Comparison of ENCODE assay signal across 21 mouse cellular contexts in genomic region chr11:60873101-60873500, GRCm38 (mm10). TPM values are rescaled to one million over a fixed set of nuclear protein-coding genes. Genes with fewer than 3 reads are reported as not detected.
DNase-seq lines count a peak whose midpoint lies in the region; ATAC-seq and TF ChIP-seq lines count a peak whose summit lies in the region.
"Had no signal": no experiment of that assay in that cellular context is flagged by ENCODE, and none has a peak within 500 bp of the region (broad histone marks: within the 10 kb centered on the region; RNA-seq: fewer than 3 reads in every experiment).

No protein-coding gene starts in this region.

- peaks cover 91% of the 10 kb centered on the region for H3K4me1 ChIP-seq in heart, embryonic 13.5 days
- H3K4me1 ChIP-seq in heart, adult 2 months (ENCODE audit: control insufficient read depth, insufficient read depth, low read length): peaks cover 38% of the 10 kb centered on the region
- peaks cover 38% of the 10 kb centered on the region for H3K4me1 ChIP-seq in midbrain, embryonic 15.5 days
- peaks cover 23% of the 10 kb centered on the region for H3K4me1 ChIP-seq in midbrain, embryonic 16.5 days (ENCODE audit: control insufficient read depth, insufficient read depth, low read length)
- H3K4me1 ChIP-seq in stomach, embryonic 16.5 days (ENCODE audit: control insufficient read depth, insufficient read depth, low read length): peaks cover 48% of the 10 kb centered on the region
- H3K4me1 ChIP-seq in forebrain, embryonic 13.5 days: peaks cover 38% of the 10 kb centered on the region

- no peak overlapping the region for H3K4me3 ChIP-seq in heart, embryonic 13.5 days
- H3K4me3 ChIP-seq in heart, adult 2 months: no peak overlapping the region
- H3K4me3 ChIP-seq in midbrain, embryonic 15.5 days: no peak overlapping the region
- H3K4me3 ChIP-seq in midbrain, embryonic 16.5 days (ENCODE audit: low read depth, low read length): no peak overlapping the region
- H3K4me3 ChIP-seq in stomach, embryonic 16.5 days (replicated peaks; ENCODE audit: low read length): no peak overlapping the region
- no peak overlapping the region for H3K4me3 ChIP-seq in forebrain, embryonic 13.5 days
- H3K4me3 ChIP-seq: embryonic facial prominence, embryonic 15.5 days; forebrain, embryonic 10.5 days; hindbrain, embryonic 15.5 days; limb, embryonic 12.5 days; midbrain, embryonic 10.5 days; neural tube, embryonic 15.5 days had no signal

- no peaks in the 10 kb centered on the region for H3K27me3 ChIP-seq in heart, embryonic 13.5 days (replicated peaks)
- H3K27me3 ChIP-seq in heart, adult 2 months (ENCODE audit: control insufficient read depth, insufficient read depth, low read length): no peaks in the 10 kb centered on the region
- no peaks in the 10 kb centered on the region for H3K27me3 ChIP-seq in midbrain, embryonic 15.5 days (replicated peaks)
- H3K27me3 ChIP-seq in midbrain, embryonic 16.5 days (ENCODE audit: control insufficient read depth, insufficient read depth, low read depth, low read length): no peaks in the 10 kb centered on the region
- no peaks in the 10 kb centered on the region for H3K27me3 ChIP-seq in stomach, embryonic 16.5 days (ENCODE audit: control insufficient read depth, insufficient read depth, low read length)
- no peaks in the 10 kb centered on the region for H3K27me3 ChIP-seq in forebrain, embryonic 13.5 days
- H3K27me3 ChIP-seq: embryonic facial prominence, embryonic 15.5 days; hindbrain, embryonic 15.5 days; limb, embryonic 12.5 days; neural tube, embryonic 15.5 days had no signal

- no peaks in the 10 kb centered on the region for H3K9me3 ChIP-seq in heart, embryonic 13.5 days
- no peaks in the 10 kb centered on the region for H3K9me3 ChIP-seq in midbrain, embryonic 15.5 days
- no peaks in the 10 kb centered on the region for H3K9me3 ChIP-seq in midbrain, embryonic 16.5 days (replicated peaks; ENCODE audit: control insufficient read depth, low read length, poor library complexity, severe bottlenecking)
- no peaks in the 10 kb centered on the region for H3K9me3 ChIP-seq in stomach, embryonic 16.5 days (replicated peaks; ENCODE audit: control insufficient read depth, low read length)
- no peaks in the 10 kb centered on the region for H3K9me3 ChIP-seq in forebrain, embryonic 13.5 days (replicated peaks)
- H3K9me3 ChIP-seq: embryonic facial prominence, embryonic 15.5 days; forebrain, embryonic 10.5 days; hindbrain, embryonic 15.5 days; limb, embryonic 12.5 days; midbrain, embryonic 10.5 days; neural tube, embryonic 15.5 days had no signal

- 77% methylated on average over 6 of the region's 6 CpGs for WGBS in heart, embryonic 13.5 days
- WGBS in heart, adult 2 months: 52% methylated on average over 6 of the region's 6 CpGs
- WGBS in midbrain, embryonic 15.5 days: 87% methylated on average over 6 of the region's 6 CpGs
- 85% methylated on average over 6 of the region's 6 CpGs for WGBS in midbrain, embryonic 16.5 days
- WGBS in stomach, embryonic 16.5 days: 58% methylated on average over 6 of the region's 6 CpGs
- WGBS in forebrain, embryonic 13.5 days: 88% methylated on average over 6 of the region's 6 CpGs

- H3K9ac ChIP-seq in heart, embryonic 13.5 days: peak overlapping the region; percentile 48
- no peak overlapping the region for H3K9ac ChIP-seq in heart, adult 2 months (ENCODE audit: low read depth, low read length)
- no peak overlapping the region for H3K9ac ChIP-seq in midbrain, embryonic 15.5 days
- no peak overlapping the region for H3K9ac ChIP-seq in midbrain, embryonic 16.5 days (ENCODE audit: low read depth, low read length)
- peak overlapping the region; percentile 28; the same call in 1 of the 2 replicates for H3K9ac ChIP-seq in stomach, embryonic 16.5 days (ENCODE audit: low read length)
- no peak overlapping the region for H3K9ac ChIP-seq in forebrain, embryonic 13.5 days
- H3K9ac ChIP-seq: embryonic facial prominence, embryonic 15.5 days; hindbrain, embryonic 15.5 days; limb, embryonic 12.5 days; neural tube, embryonic 15.5 days had no signal

- no peak for TF ChIP-seq POLR2A in heart, adult 2 months (IDR thresholded peaks at IDR 0.05; ENCODE audit: insufficient read depth, low read depth, low read length)

- intact Hi-C loops in heart, adult 2 months (cut with DNase I): no loop called here

- ATAC-seq in heart, embryonic 13.5 days (ENCODE audit: extremely low read depth, insufficient number of reproducible peaks, low FRiP score, low TSS enrichment): no peak
- no peak for ATAC-seq in midbrain, embryonic 15.5 days (replicated peaks)
- ATAC-seq in midbrain, embryonic 16.5 days: no peak
- ATAC-seq in activated CD4-positive, CD25-positive, alpha-beta regulatory T cell, adult 4 months: peak; percentile 57
- ATAC-seq in stomach, embryonic 16.5 days (ENCODE audit: insufficient read depth, low FRiP score): no peak
- ATAC-seq in forebrain, embryonic 13.5 days: no peak

- no peak overlapping the region for H3K4me2 ChIP-seq in heart, embryonic 13.5 days
- H3K4me2 ChIP-seq in midbrain, embryonic 15.5 days: no peak overlapping the region
- H3K4me2 ChIP-seq in midbrain, embryonic 16.5 days (ENCODE audit: low read length): no peak overlapping the region
- H3K4me2 ChIP-seq in stomach, embryonic 16.5 days (ENCODE audit: low read depth, low read length): no peak overlapping the region
- no peak overlapping the region for H3K4me2 ChIP-seq in forebrain, embryonic 13.5 days
- H3K4me2 ChIP-seq: embryonic facial prominence, embryonic 15.5 days; hindbrain, embryonic 15.5 days; limb, embryonic 12.5 days; neural tube, embryonic 15.5 days had no signal

- no peak for TF ChIP-seq CTCF in heart, adult 2 months (IDR thresholded peaks at IDR 0.05)

- no peak for DNase-seq in heart, adult 2 months
- DNase-seq: B cell, adult 2 months; cerebellum, adult 9-10 months; gastrocnemius, postnatal 14 days; kidney, adult 8-10 months; kidney, postnatal 25 days; lung, adult 18-20 months; lung, postnatal 4 days; right cerebral cortex, postnatal 4 days had no signal

- H3K79me2 ChIP-seq in heart, adult 2 months (replicated peaks; ENCODE audit: control insufficient read depth, insufficient read depth, low read length): peaks cover 30% of the 10 kb centered on the region

- no peak for TF ChIP-seq EP300 in heart, adult 2 months (IDR thresholded peaks at IDR 0.05; ENCODE audit: insufficient read depth, low read depth, low read length)

- H3K36me3 ChIP-seq in heart, embryonic 13.5 days: peaks cover 19% of the 10 kb centered on the region
- peaks cover 3% of the 10 kb centered on the region for H3K36me3 ChIP-seq in heart, adult 2 months (ENCODE audit: control insufficient read depth, insufficient read depth, low read length)
- no peaks in the 10 kb centered on the region for H3K36me3 ChIP-seq in midbrain, embryonic 15.5 days (replicated peaks)
- H3K36me3 ChIP-seq in midbrain, embryonic 16.5 days (ENCODE audit: control insufficient read depth, insufficient read depth, low read length): peaks cover 3% of the 10 kb centered on the region; the same call in 1 of the 2 replicates
- no peaks in the 10 kb centered on the region for H3K36me3 ChIP-seq in stomach, embryonic 16.5 days (ENCODE audit: control insufficient read depth, insufficient read depth, low read length)
- H3K36me3 ChIP-seq in forebrain, embryonic 13.5 days (ENCODE audit: poor library complexity, severe bottlenecking): peaks cover 12% of the 10 kb centered on the region; the same call in 1 of the 2 replicates

- 0 out of 2 replicates have a peak overlapping the region, but pooled peaks have one; percentile 6 for H3K27ac ChIP-seq in heart, embryonic 13.5 days (replicated peaks)
- H3K27ac ChIP-seq in heart, adult 2 months: no peak overlapping the region
- H3K27ac ChIP-seq in midbrain, embryonic 15.5 days: 0 out of 2 replicates have a peak overlapping the region, but pooled peaks have one; percentile 29
- H3K27ac ChIP-seq in midbrain, embryonic 16.5 days (ENCODE audit: low read length): no peak overlapping the region
- 0 out of 2 replicates have a peak overlapping the region, but pooled peaks have one; percentile 2 for H3K27ac ChIP-seq in stomach, embryonic 16.5 days (ENCODE audit: low read length)
- no peak overlapping the region for H3K27ac ChIP-seq in forebrain, embryonic 13.5 days
- H3K27ac ChIP-seq: embryonic facial prominence, embryonic 15.5 days; forebrain, embryonic 10.5 days; hindbrain, embryonic 15.5 days; limb, embryonic 12.5 days; midbrain, embryonic 10.5 days; neural tube, embryonic 15.5 days had no signal

RNA-seq across cellular contexts. Expression of gene Tmem11, which starts 6.0 kb away (rescaled TPM):
- 60.6 and 68.6 TPM in 2 replicates for polyA plus RNA-seq in heart, embryonic 13.5 days (2015; fragmentation: Nextera tagmentation; extraction: Ambion mirVana)
- total RNA-seq in heart, adult 2 months (2021): 10 to 100 TPM; 28.3 to 31.4 TPM
- polyA plus RNA-seq in heart, adult 2 months (2012; rRNA removed): 59.6 and 66.7 TPM in 2 replicates
- polyA plus RNA-seq in midbrain, embryonic 15.5 days (2015; fragmentation: Nextera tagmentation; extraction: Ambion mirVana): 58.4 and 61.0 TPM in 2 replicates
- polyA plus RNA-seq in midbrain, embryonic 16.5 days (2015; fragmentation: Nextera tagmentation; extraction: Ambion mirVana): 53.5 and 54.5 TPM in 2 replicates
- polyA plus RNA-seq in activated CD4-positive, CD25-positive, alpha-beta regulatory T cell, adult 4 months (2017; shearing (Covaris generic)): 10 to 100 TPM; 27.9 to 28.2 TPM
- polyA plus RNA-seq in stomach, embryonic 16.5 days (2015; fragmentation: Nextera tagmentation; extraction: Ambion mirVana): 58.7 and 60.1 TPM in 2 replicates
- polyA plus RNA-seq in forebrain, embryonic 13.5 days (2015; fragmentation: Nextera tagmentation; extraction: Ambion mirVana): 58.7 and 65.7 TPM in 2 replicates

RNA-seq across cellular contexts. Expression of gene Natd1, which starts 41.4 kb away (rescaled TPM):
- 19.8 and 23.4 TPM in 2 replicates for polyA plus RNA-seq in heart, embryonic 13.5 days (2015; fragmentation: Nextera tagmentation; extraction: Ambion mirVana)
- total RNA-seq in heart, adult 2 months (2021): 10 to 100 TPM; 11.4 to 13.4 TPM
- 15.6 and 20.0 TPM in 2 replicates for polyA plus RNA-seq in heart, adult 2 months (2012; rRNA removed)
- 31.6 and 39.2 TPM in 2 replicates for polyA plus RNA-seq in midbrain, embryonic 15.5 days (2015; fragmentation: Nextera tagmentation; extraction: Ambion mirVana)
- polyA plus RNA-seq in midbrain, embryonic 16.5 days (2015; fragmentation: Nextera tagmentation; extraction: Ambion mirVana): 24.9 and 26.5 TPM in 2 replicates
- 1 to 10 TPM; 5.7 to 6.8 TPM for polyA plus RNA-seq in activated CD4-positive, CD25-positive, alpha-beta regulatory T cell, adult 4 months (2017; shearing (Covaris generic))
- polyA plus RNA-seq in stomach, embryonic 16.5 days (2015; fragmentation: Nextera tagmentation; extraction: Ambion mirVana): 11.0 and 13.8 TPM in 2 replicates
- polyA plus RNA-seq in forebrain, embryonic 13.5 days (2015; fragmentation: Nextera tagmentation; extraction: Ambion mirVana): 27.3 and 33.7 TPM in 2 replicates

RNA-seq across cellular contexts. Expression of gene Dhrs7b, which starts 42.7 kb away (rescaled TPM):
- 30.9 and 35.9 TPM in 2 replicates for polyA plus RNA-seq in heart, embryonic 13.5 days (2015; fragmentation: Nextera tagmentation; extraction: Ambion mirVana)
- 10 to 100 TPM; 20.6 to 21.0 TPM for total RNA-seq in heart, adult 2 months (2021)
- 14.4 and 22.1 TPM in 2 replicates for polyA plus RNA-seq in heart, adult 2 months (2012; rRNA removed)
- polyA plus RNA-seq in midbrain, embryonic 15.5 days (2015; fragmentation: Nextera tagmentation; extraction: Ambion mirVana): 32.2 and 32.7 TPM in 2 replicates
- polyA plus RNA-seq in midbrain, embryonic 16.5 days (2015; fragmentation: Nextera tagmentation; extraction: Ambion mirVana): 32.3 and 33.5 TPM in 2 replicates
- 10 to 100 TPM; 18.7 to 19.1 TPM for polyA plus RNA-seq in activated CD4-positive, CD25-positive, alpha-beta regulatory T cell, adult 4 months (2017; shearing (Covaris generic))
- 42.8 and 43.6 TPM in 2 replicates for polyA plus RNA-seq in stomach, embryonic 16.5 days (2015; fragmentation: Nextera tagmentation; extraction: Ambion mirVana)
- polyA plus RNA-seq in forebrain, embryonic 13.5 days (2015; fragmentation: Nextera tagmentation; extraction: Ambion mirVana): 28.6 and 29.0 TPM in 2 replicates

RNA-seq across cellular contexts. Expression of gene Map2k3, which starts 58.7 kb away (rescaled TPM):
- 73.6 and 78.1 TPM in 2 replicates for polyA plus RNA-seq in heart, embryonic 13.5 days (2015; fragmentation: Nextera tagmentation; extraction: Ambion mirVana)
- 10 to 100 TPM; 71.1 to 79.3 TPM for total RNA-seq in heart, adult 2 months (2021)
- 56.5 and 56.7 TPM in 2 replicates for polyA plus RNA-seq in heart, adult 2 months (2012; rRNA removed)
- polyA plus RNA-seq in midbrain, embryonic 15.5 days (2015; fragmentation: Nextera tagmentation; extraction: Ambion mirVana): 32.0 and 34.0 TPM in 2 replicates
- 27.1 and 29.5 TPM in 2 replicates for polyA plus RNA-seq in midbrain, embryonic 16.5 days (2015; fragmentation: Nextera tagmentation; extraction: Ambion mirVana)
- polyA plus RNA-seq in activated CD4-positive, CD25-positive, alpha-beta regulatory T cell, adult 4 months (2017; shearing (Covaris generic)): 10 to 100 TPM; 58.3 to 66.8 TPM
- 119 and 132 TPM in 2 replicates for polyA plus RNA-seq in stomach, embryonic 16.5 days (2015; fragmentation: Nextera tagmentation; extraction: Ambion mirVana)
- polyA plus RNA-seq in forebrain, embryonic 13.5 days (2015; fragmentation: Nextera tagmentation; extraction: Ambion mirVana): 33.9 and 36.1 TPM in 2 replicates

Comparison
In these comparisons a context has a peak if more than half of its experiments do, and no peak if none do; other contexts are left out.
1. H3K27ac ChIP-seq: peak in heart, embryonic 13.5 days (single experiment), midbrain, embryonic 15.5 days (single experiment) and stomach, embryonic 16.5 days (single experiment); none in heart, adult 2 months (single experiment), midbrain, embryonic 16.5 days (single experiment) and forebrain, embryonic 13.5 days (single experiment).
2. H3K9ac ChIP-seq: peak in heart, embryonic 13.5 days (single experiment) and stomach, embryonic 16.5 days (single experiment); none in heart, adult 2 months (single experiment), midbrain, embryonic 15.5 days (single experiment), midbrain, embryonic 16.5 days (single experiment) and forebrain, embryonic 13.5 days (single experiment).